Comparison of ENCODE assay signal across 19 mouse cellular contexts in genomic region chrX:22277071-22277470, GRCm38 (mm10).
"Had no signal": no experiment of that assay in that cellular context is flagged by ENCODE, and none has a peak within 500 bp of the region (broad histone marks: within the 10 kb centered on the region; RNA-seq: fewer than 3 reads in every experiment).

No protein-coding gene starts in this region.

- H3K36me3 ChIP-seq: liver, embryonic 13.5 days; liver, embryonic 15.5 days; lung, embryonic 15.5 days; neural tube, embryonic 12.5 days; stomach, embryonic 15.5 days had no signal

- H3K4me1 ChIP-seq: liver, embryonic 13.5 days; liver, embryonic 15.5 days; lung, embryonic 15.5 days; megakaryocyte, embryonic 14.5 days; neural tube, embryonic 12.5 days; stomach, embryonic 15.5 days had no signal

- H3K9ac ChIP-seq: liver, embryonic 13.5 days; liver, embryonic 15.5 days; liver, postnatal 0 days; lung, embryonic 15.5 days; neural tube, embryonic 12.5 days; stomach, embryonic 15.5 days had no signal

- H3K9me3 ChIP-seq: liver, embryonic 13.5 days; liver, embryonic 15.5 days; lung, embryonic 15.5 days; megakaryocyte, embryonic 14.5 days; neural tube, embryonic 12.5 days; stomach, embryonic 15.5 days had no signal

- H3K27me3 ChIP-seq: liver, embryonic 13.5 days; liver, embryonic 15.5 days; lung, embryonic 15.5 days; megakaryocyte, embryonic 14.5 days; neural tube, embryonic 12.5 days; stomach, embryonic 15.5 days had no signal

- H3K4me2 ChIP-seq: liver, embryonic 13.5 days; liver, embryonic 15.5 days; lung, embryonic 15.5 days; midbrain, embryonic 11.5 days; neural tube, embryonic 12.5 days; stomach, embryonic 15.5 days had no signal

- H3K27ac ChIP-seq: liver, embryonic 13.5 days; liver, embryonic 15.5 days; lung, embryonic 15.5 days; macrophage; neural tube, embryonic 12.5 days; stomach, embryonic 15.5 days; stomach, postnatal 0 days had no signal

- DNase-seq: liver, embryonic 13.5 days; liver, postnatal 0 days; lung, adult 2 months; lung, postnatal 14 days; lung, postnatal 36 days; right cerebral cortex, postnatal 14 days; thymus, adult 2 months; thymus, postnatal 25 days; thymus, postnatal 4 days had no signal

- ATAC-seq: liver, postnatal 0 days; lung, postnatal 0 days; midbrain, embryonic 16.5 days had no signal

- H3K4me3 ChIP-seq: liver, embryonic 13.5 days; liver, embryonic 15.5 days; lung, embryonic 15.5 days; megakaryocyte, embryonic 14.5 days; neural tube, embryonic 12.5 days; stomach, embryonic 15.5 days had no signal
